Mouse (Mus musculus) spleen, adult 2 months (tissue): ENCODE results near the gene Unc45a.

Experiments used
- CTCF ChIP-seq: fragments of 200-500 bp; IDR thresholded peaks from 2 replicates; pipeline ENCODE4 v1.5.1; 2011; ENCODE audit warnings: mild to moderate bottlenecking, inconsistent platforms; ENCODE audit not compliant: insufficient read depth, insufficient read length, insufficient replicate concordance; ENCODE audit errors: extremely low read depth
- POLR2A ChIP-seq: fragments of 200-500 bp; IDR thresholded peaks from 2 replicates; pipeline ENCODE4 v1.6.1; 2011; ENCODE audit warnings: low read depth, low read length, inconsistent platforms

GRCm38 (mm10) chr7:80325292-80325868, 15.4 kb downstream of the Unc45a start:
- TF ChIP-seq CTCF (no peak), POLR2A (no peak)
